Mouse (Mus musculus): ENCODE measurements around the gene Fcna. TPM values are rescaled to one million over a fixed set of nuclear protein-coding genes. Genes with fewer than 3 reads are reported as not detected.

The Fcna gene
- total and polyA plus RNA-seq, 3 experiments, result 0.21 TPM; not detected in 2

GRCm38 (mm10) chr2:25639890-25640289 is 12.1 kb upstream of the Fcna start (continued):
- TF ChIP-seq UBTF (IDR thresholded peaks at IDR 0.05; ENCODE audit: borderline replicate concordance, insufficient read depth, low read depth, low read length), result no peak
- TF ChIP-seq MAFK (IDR thresholded peaks at IDR 0.05; ENCODE audit: borderline replicate concordance, low read depth, low read length), result no peak
- TF ChIP-seq BHLHE40 (IDR thresholded peaks at IDR 0.05; ENCODE audit: borderline replicate concordance, low read depth, low read length), result no peak
- TF ChIP-seq NRF1 (IDR thresholded peaks at IDR 0.05; ENCODE audit: insufficient read depth, low read depth, low read length, poor library complexity, severe bottlenecking), result no peak

DNA sequence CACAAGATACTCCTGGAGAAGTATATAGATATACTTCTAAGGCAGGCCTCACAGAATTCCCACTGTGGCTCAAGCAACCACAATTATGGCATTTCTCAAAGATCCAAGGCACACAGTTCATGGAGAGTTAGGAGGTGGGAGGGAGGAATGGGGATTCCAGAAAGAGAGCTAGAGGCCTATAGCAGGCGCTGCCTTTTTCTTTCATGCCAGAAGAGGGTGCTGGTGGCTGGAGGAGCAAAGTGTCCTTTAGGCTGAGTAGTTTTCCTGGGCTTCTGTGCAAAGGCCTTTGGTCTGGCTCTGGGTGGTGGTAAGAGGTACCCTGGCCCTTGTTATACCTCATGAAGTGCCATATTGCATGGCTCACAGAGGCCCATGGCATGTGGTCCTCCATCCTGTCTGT is 6.2 kb upstream of the Fcna start:
- H3K27me3 ChIP-seq (ENCODE audit: control insufficient read depth in 1 of 2, insufficient read depth in 2 of 2, low read length in 2 of 2), result peaks cover 0 to 2% of the 10 kb centered on the region in 2 experiments; a peak in 1 of 4 replicates
- DNase-seq (ENCODE audit: low read depth, low spot score), result no peak
- no peaks in the 10 kb centered on the region for H3K4me1 ChIP-seq (ENCODE audit: control insufficient read depth in 1 of 2, insufficient read depth in 2 of 2, low read length in 2 of 2)
- H3K9me3 ChIP-seq (replicated peaks; ENCODE audit: insufficient read depth, low read length), result no peaks in the 10 kb centered on the region
- H3K27ac ChIP-seq (ENCODE audit: control insufficient read depth, low read depth, low read length), result no peak overlapping the region
- TF ChIP-seq MAFK (IDR thresholded peaks at IDR 0.05; ENCODE audit: borderline replicate concordance, low read depth, low read length), result no peak
- 0 out of 6 replicates have a peak, but pooled peaks of 1 of the 3 experiments have one; percentile 3 for TF ChIP-seq CTCF (IDR thresholded peaks at IDR 0.05 in 2 of 3, conservative IDR thresholded peaks at IDR 0.05 in 1 of 3; ENCODE audit: control insufficient read depth in 1 of 3, insufficient read depth in 1 of 3, low read depth in 2 of 3, low read length in 3 of 3, poor library complexity in 1 of 3, severe bottlenecking in 1 of 3)
- no peak overlapping the region for H3K4me3 ChIP-seq (ENCODE audit: control insufficient read depth in 1 of 2, insufficient read depth in 1 of 2, low read depth in 2 of 2, low read length in 2 of 2)
- no peaks in the 10 kb centered on the region for H3K79me2 ChIP-seq (ENCODE audit: control insufficient read depth, insufficient read depth, low read length, poor library complexity)
- H3K36me3 ChIP-seq (ENCODE audit: control insufficient read depth in 1 of 2, insufficient read depth in 2 of 2, low read length in 2 of 2), result no peaks in the 10 kb centered on the region
- no peak overlapping the region for H3K9ac ChIP-seq (ENCODE audit: control insufficient read depth, low read depth, low read length, poor library complexity, severe bottlenecking)

- DNase-seq (ENCODE audit: low read depth, low spot score), result no peak
- H3K27me3 ChIP-seq (ENCODE audit: control insufficient read depth in 1 of 2, insufficient read depth in 2 of 2, low read length in 2 of 2), result peaks cover 0 to 4% of the 10 kb centered on the region in 2 experiments; a peak in 1 of 4 replicates
- TF ChIP-seq MAZ (IDR thresholded peaks at IDR 0.05; ENCODE audit: low read depth, low read length) (no peak), GABPA (IDR thresholded peaks at IDR 0.05; ENCODE audit: low read depth, low read length) (no peak), GATA1 (IDR thresholded peaks at IDR 0.05; ENCODE audit: low read depth, low read length) (no peak)
- H3K9me3 ChIP-seq (replicated peaks; ENCODE audit: insufficient read depth, low read length), result no peaks in the 10 kb centered on the region
- no peak overlapping the region for H3K9ac ChIP-seq (ENCODE audit: control insufficient read depth, low read depth, low read length, poor library complexity, severe bottlenecking)
- no peaks in the 10 kb centered on the region for H3K4me1 ChIP-seq (ENCODE audit: control insufficient read depth in 1 of 2, insufficient read depth in 2 of 2, low read length in 2 of 2)
- H3K4me3 ChIP-seq (ENCODE audit: control insufficient read depth in 1 of 2, insufficient read depth in 1 of 2, low read depth in 2 of 2, low read length in 2 of 2), result no peak overlapping the region
- no peaks in the 10 kb centered on the region for H3K79me2 ChIP-seq (ENCODE audit: control insufficient read depth, insufficient read depth, low read length, poor library complexity)
- no peak overlapping the region for H3K27ac ChIP-seq (ENCODE audit: control insufficient read depth, low read depth, low read length)
- H3K36me3 ChIP-seq (ENCODE audit: control insufficient read depth in 1 of 2, insufficient read depth in 2 of 2, low read length in 2 of 2), result no peaks in the 10 kb centered on the region
Measured at GRCm38 (mm10) chr2:25633616-25634015, 5.8 kb upstream of the Fcna start.

DNA sequence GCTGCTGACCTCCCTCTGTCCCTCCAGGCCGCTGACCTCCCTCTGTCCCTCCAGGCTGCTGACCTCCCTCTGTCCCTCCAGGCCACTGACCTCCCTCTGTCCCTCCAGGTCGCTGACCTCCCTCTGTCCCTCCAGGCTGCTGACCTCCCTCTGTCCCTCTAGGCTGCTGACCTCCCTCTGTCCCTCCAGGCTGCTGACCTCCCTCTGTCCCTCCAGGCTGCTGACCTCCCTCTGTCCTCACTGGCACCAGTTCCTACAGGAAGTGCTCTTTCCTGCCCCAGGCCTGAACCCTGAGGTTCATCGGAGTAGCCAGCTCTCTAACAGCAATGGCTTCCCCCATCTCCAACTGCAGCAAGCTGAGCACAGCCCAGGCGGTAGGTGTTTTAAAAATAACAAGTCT is 908 bp upstream of the Fcna start:
- Histone ChIP-seq H3K9me3 (replicated peaks; ENCODE audit: insufficient read depth, low read length) (no peaks in the 10 kb centered on the region), H3K4me1 (ENCODE audit: control insufficient read depth in 1 of 2, insufficient read depth in 2 of 2, low read length in 2 of 2) (no peaks in the 10 kb centered on the region), H3K27me3 (ENCODE audit: control insufficient read depth in 1 of 2, insufficient read depth in 2 of 2, low read length in 2 of 2) (peaks cover 0 to 4% of the 10 kb centered on the region in 2 experiments; a peak in 1 of 4 replicates), H3K36me3 (ENCODE audit: control insufficient read depth in 1 of 2, insufficient read depth in 2 of 2, low read length in 2 of 2) (no peaks in the 10 kb centered on the region), H3K79me2 (ENCODE audit: control insufficient read depth, insufficient read depth, low read length, poor library complexity) (no peaks in the 10 kb centered on the region), H3K4me3 (ENCODE audit: control insufficient read depth in 1 of 2, insufficient read depth in 1 of 2, low read depth in 2 of 2, low read length in 2 of 2) (no peak overlapping the region), H3K9ac (ENCODE audit: control insufficient read depth, low read depth, low read length, poor library complexity, severe bottlenecking) (no peak overlapping the region), H3K27ac (ENCODE audit: control insufficient read depth, low read depth, low read length) (no peak overlapping the region)
- TF ChIP-seq TBP (IDR thresholded peaks at IDR 0.05; ENCODE audit: low read depth, low read length) (no peak), MEF2A (IDR thresholded peaks at IDR 0.05; ENCODE audit: extremely low read depth, insufficient replicate concordance, low read depth, low read length, poor library complexity, severe bottlenecking) (no peak), RAD21 (IDR thresholded peaks at IDR 0.05; ENCODE audit: low read depth, low read length) (no peak), JUND (IDR thresholded peaks at IDR 0.05; ENCODE audit: low read depth, low read length) (no peak), MYB (IDR thresholded peaks at IDR 0.05; ENCODE audit: low read depth, low read length) (no peak), MXI1 (IDR thresholded peaks at IDR 0.05; ENCODE audit: low read depth, low read length) (no peak), POLR2AphosphoS2 (IDR thresholded peaks at IDR 0.05; ENCODE audit: low read length) (no peak), EP300 (IDR thresholded peaks at IDR 0.05; ENCODE audit: low read depth in 1 of 2, low read length in 2 of 2) (no peak), SIN3A (IDR thresholded peaks at IDR 0.05; ENCODE audit: low read length) (no peak), RCOR1 (IDR thresholded peaks at IDR 0.05; ENCODE audit: low read depth, low read length) (no peak), HCFC1 (IDR thresholded peaks at IDR 0.05; ENCODE audit: low read depth, low read length) (no peak), NELFE (IDR thresholded peaks at IDR 0.05; ENCODE audit: low read depth, low read length) (no peak)
- no peak for DNase-seq (ENCODE audit: low read depth, low spot score)
